Mouse (Mus musculus): ENCODE measurements around the gene Atp8b5.

Gene Atp8b5

GRCm38 (mm10) chr4:43327118-43327517 lies 60.2 kb downstream of the Atp8b5 start:
- no peak for DNase-seq

- DNase-seq, result no peak
Measured at GRCm38 (mm10) chr4:43334771-43335170, 67.8 kb downstream of the Atp8b5 start.

GRCm38 (mm10) chr4:43336176-43336575 lies 69.2 kb downstream of the Atp8b5 start:
- DNase-seq, result no peak

- DNase-seq, result no peak
Measured at GRCm38 (mm10) chr4:43340096-43340804, 73.3 kb downstream of the Atp8b5 start.

GRCm38 (mm10) chr4:43341276-43341891 lies 74.4 kb downstream of the Atp8b5 start:
- DNase-seq, result no peak

- no peak for DNase-seq
Measured at GRCm38 (mm10) chr4:43342443-43342842, 75.5 kb downstream of the Atp8b5 start.

- DNase-seq, result no peak
Measured at GRCm38 (mm10) chr4:43344932-43345331, 78.0 kb downstream of the Atp8b5 start.

GRCm38 (mm10) chr4:43349206-43349605 lies 82.2 kb downstream of the Atp8b5 start:
- DNase-seq, result peak; percentile 43

- DNase-seq, result no peak
Measured at GRCm38 (mm10) chr4:43350038-43350560, 83.1 kb downstream of the Atp8b5 start.

- no peak for DNase-seq
Measured at GRCm38 (mm10) chr4:43353662-43354061, 86.7 kb downstream of the Atp8b5 start.

- peak; percentile 60 for DNase-seq
Measured at GRCm38 (mm10) chr4:43364914-43365560, 98.1 kb downstream of the Atp8b5 start.

- no peak for DNase-seq
Measured at GRCm38 (mm10) chr4:43367295-43367694, 100.3 kb downstream of the Atp8b5 start.

GRCm38 (mm10) chr4:43367787-43368186 lies 100.8 kb downstream of the Atp8b5 start:
- no peak for DNase-seq

GRCm38 (mm10) chr4:43371406-43371805 lies 104.4 kb downstream of the Atp8b5 start:
- DNase-seq, result no peak

GRCm38 (mm10) chr4:43372155-43372554 lies 105.2 kb downstream of the Atp8b5 start:
- peak; percentile 82 for DNase-seq

- no peak for DNase-seq
Measured at GRCm38 (mm10) chr4:43374266-43374665, 107.3 kb downstream of the Atp8b5 start.

GRCm38 (mm10) chr4:43379601-43380000 lies 112.6 kb downstream of the Atp8b5 start:
- no peak for DNase-seq

- DNase-seq, result no peak
Measured at GRCm38 (mm10) chr4:43380951-43381350, 114.0 kb downstream of the Atp8b5 start.

GRCm38 (mm10) chr4:43381408-43382154 lies 114.6 kb downstream of the Atp8b5 start, which contains the start of gene Rusc2:
Gene Rusc2, plus strand, starts transcription at chr4:43381979.
- DNase-seq, result peak; percentile 88

GRCm38 (mm10) chr4:43382155-43383020 lies 115.4 kb downstream of the Atp8b5 start:
- DNase-seq, result no peak

- no peak for DNase-seq
Measured at GRCm38 (mm10) chr4:43383246-43384082, 116.5 kb downstream of the Atp8b5 start.
